Mouse (Mus musculus): Measurements from ENCODE around the gene Sectm1a.

- TF ChIP-seq POLR2A (IDR thresholded peaks at IDR 0.05; ENCODE audit: insufficient read depth, low read length) (no peak), EP300 (IDR thresholded peaks at IDR 0.05; ENCODE audit: insufficient read depth, low read depth, low read length) (no peak), CTCF (IDR thresholded peaks at IDR 0.05; ENCODE audit: low read depth, low read length) (no peak)
Measured at GRCm38 (mm10) chr11:121088997-121089396, 8.0 kb upstream of the Sectm1a start.
